In the genomic region with DNA sequence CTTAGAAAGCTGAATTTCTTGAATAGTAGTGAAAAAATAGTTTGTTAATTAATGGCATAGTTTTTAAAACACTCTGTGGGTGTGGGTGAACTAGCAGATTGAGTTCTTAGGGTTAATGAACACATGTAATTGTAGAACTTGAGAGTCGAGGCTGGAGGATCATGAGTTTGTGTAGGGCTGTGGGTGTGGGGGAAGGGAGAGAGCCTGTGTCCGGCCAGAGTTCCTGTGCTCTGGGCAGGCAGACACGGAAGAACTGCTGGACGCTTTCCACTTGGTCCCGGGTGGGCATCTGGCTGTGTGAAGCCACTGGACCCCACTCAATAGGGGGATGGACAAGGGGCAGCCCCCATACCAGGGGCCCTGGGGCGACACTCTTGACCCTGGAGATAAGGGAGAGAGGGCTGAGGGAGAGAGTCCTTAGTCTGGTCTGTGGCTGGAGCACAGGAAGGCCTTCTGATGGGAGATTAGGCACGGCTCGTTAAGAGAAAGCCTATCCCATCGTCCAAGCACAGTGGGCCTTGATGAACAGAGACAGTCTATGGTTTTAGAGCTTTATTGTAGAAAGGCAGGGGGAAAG, we compare ENCODE assay signal across 16 mouse cellular contexts.
DNase-seq lines count a peak whose midpoint lies in the region; ATAC-seq lines count a peak whose summit lies in the region.
"Had no signal": no experiment of that assay in that cellular context is flagged by ENCODE, and none has a peak within 500 bp of the region (broad histone marks: within the 10 kb centered on the region; RNA-seq: fewer than 3 reads in every experiment).

No protein-coding gene starts in this region.

- 10% methylated on average over 9 of the region's 9 CpGs for WGBS in heart, embryonic 11.5 days (ENCODE audit: insufficient replicate concordance)
- WGBS in kidney, embryonic 14.5 days: 20% methylated on average over 9 of the region's 9 CpGs
- WGBS in limb, embryonic 10.5 days: 49% methylated on average over 9 of the region's 9 CpGs

- no peaks in the 10 kb centered on the region for H3K9me3 ChIP-seq in heart, embryonic 11.5 days (replicated peaks; ENCODE audit: control insufficient read depth, low read length)
- H3K9me3 ChIP-seq in kidney, embryonic 14.5 days (ENCODE audit: control insufficient read depth, low read length): no peaks in the 10 kb centered on the region
- H3K9me3 ChIP-seq in limb, embryonic 10.5 days (replicated peaks): no peaks in the 10 kb centered on the region
- H3K9me3 ChIP-seq: embryonic facial prominence, embryonic 13.5 days; midbrain, embryonic 15.5 days had no signal

- ATAC-seq in heart, embryonic 11.5 days (replicated peaks; ENCODE audit: insufficient number of reproducible peaks, low FRiP score, low TSS enrichment): peak; percentile 68
- ATAC-seq in kidney, embryonic 14.5 days (ENCODE audit: low FRiP score, low TSS enrichment): peak; percentile 49; the same call in 1 of the 2 replicates
- ATAC-seq: hindbrain, embryonic 16.5 days; midbrain, embryonic 15.5 days; Patski had no signal

- no peak overlapping the region for H3K4me3 ChIP-seq in heart, embryonic 11.5 days (ENCODE audit: low read depth, low read length)
- H3K4me3 ChIP-seq in kidney, embryonic 14.5 days (ENCODE audit: low read length): no peak overlapping the region
- H3K4me3 ChIP-seq in limb, embryonic 10.5 days: no peak overlapping the region
- H3K4me3 ChIP-seq: embryonic facial prominence, embryonic 13.5 days; midbrain, embryonic 15.5 days had no signal

- DNase-seq in heart, adult 11 months: no peak
- no peak for DNase-seq in kidney, adult 9 months
- DNase-seq in retina, postnatal 1 day: peak; percentile 2
- DNase-seq in retina, embryonic 14.5 days (ENCODE audit: low spot score): no peak
- DNase-seq in yolk sac, embryonic 10.5 days (ENCODE audit: low spot score): peak; percentile 22
- DNase-seq in limb, embryonic 10.5 days (ENCODE audit: low spot score): no peak
- DNase-seq: B cell, adult 2 months; cerebellum, adult 9-11 months; kidney, postnatal 14 days; lung, postnatal 36 days had no signal

- H3K4me2 ChIP-seq in heart, embryonic 11.5 days: peak overlapping the region; percentile 47
- no peak overlapping the region for H3K4me2 ChIP-seq in kidney, embryonic 14.5 days (replicated peaks; ENCODE audit: low read depth, low read length)
- H3K4me2 ChIP-seq: embryonic facial prominence, embryonic 13.5 days; midbrain, embryonic 15.5 days had no signal

- H3K36me3 ChIP-seq in heart, embryonic 11.5 days (ENCODE audit: control insufficient read depth, insufficient read depth, low read length): no peaks in the 10 kb centered on the region; the same call in 1 of the 2 replicates
- no peaks in the 10 kb centered on the region; the same call in 1 of the 2 replicates for H3K36me3 ChIP-seq in kidney, embryonic 14.5 days (ENCODE audit: control insufficient read depth, insufficient read depth, low read length)
- no peaks in the 10 kb centered on the region for H3K36me3 ChIP-seq in limb, embryonic 10.5 days
- H3K36me3 ChIP-seq: midbrain, embryonic 15.5 days had no signal

- no peaks in the 10 kb centered on the region for H3K27me3 ChIP-seq in heart, embryonic 11.5 days (ENCODE audit: control insufficient read depth, insufficient read depth, low read length)
- H3K27me3 ChIP-seq in kidney, embryonic 14.5 days (ENCODE audit: control insufficient read depth, insufficient read depth, low read length): no peaks in the 10 kb centered on the region
- no peaks in the 10 kb centered on the region for H3K27me3 ChIP-seq in limb, embryonic 10.5 days (ENCODE audit: low read depth, poor library complexity, severe bottlenecking)
- H3K27me3 ChIP-seq: embryonic facial prominence, embryonic 13.5 days; midbrain, embryonic 15.5 days; Patski had no signal

- peaks cover 18% of the 10 kb centered on the region for H3K4me1 ChIP-seq in heart, embryonic 11.5 days (ENCODE audit: control insufficient read depth, insufficient read depth, low read length)
- H3K4me1 ChIP-seq in kidney, embryonic 14.5 days (ENCODE audit: control insufficient read depth, insufficient read depth, low read length): no peaks in the 10 kb centered on the region
- H3K4me1 ChIP-seq in limb, embryonic 10.5 days: peaks cover 14% of the 10 kb centered on the region
- H3K4me1 ChIP-seq: midbrain, embryonic 15.5 days had no signal

- H3K9ac ChIP-seq in heart, embryonic 11.5 days (ENCODE audit: low read depth, low read length): no peak overlapping the region
- no peak overlapping the region for H3K9ac ChIP-seq in kidney, embryonic 14.5 days (ENCODE audit: low read depth, low read length)
- H3K9ac ChIP-seq: embryonic facial prominence, embryonic 13.5 days; midbrain, embryonic 15.5 days had no signal

- peak overlapping the region; percentile 90 for H3K27ac ChIP-seq in heart, embryonic 11.5 days (ENCODE audit: low read depth, low read length)
- H3K27ac ChIP-seq in kidney, embryonic 14.5 days (ENCODE audit: low read depth, low read length): no peak overlapping the region
- no peak overlapping the region for H3K27ac ChIP-seq in limb, embryonic 10.5 days
- H3K27ac ChIP-seq: embryonic facial prominence, embryonic 13.5 days; midbrain, embryonic 15.5 days had no signal

Comparison
In these comparisons a context has a peak if more than half of its experiments do, and no peak if none do; other contexts are left out.
1. DNase-seq: peak in retina, postnatal 1 day (single experiment) and yolk sac, embryonic 10.5 days (single experiment); none in heart, adult 11 months (single experiment), kidney, adult 9 months (single experiment), retina, embryonic 14.5 days (single experiment) and limb, embryonic 10.5 days (single experiment).